Mouse (Mus musculus) right cerebral cortex, postnatal 10 days (tissue): ENCODE measurements around the gene Psd.

Experiments
- DNase-seq, 2 experiments: peaks; one replicate each; pipeline ENCODE4 v3.0.0; 2021; ENCODE audit warnings: low spot score in 2 of 2

The Psd gene

GRCm38 (mm10) chr19:46306751-46307289 is 20.1 kb downstream of the Psd start:
- peak; percentile 28 to 36 for DNase-seq

DNA sequence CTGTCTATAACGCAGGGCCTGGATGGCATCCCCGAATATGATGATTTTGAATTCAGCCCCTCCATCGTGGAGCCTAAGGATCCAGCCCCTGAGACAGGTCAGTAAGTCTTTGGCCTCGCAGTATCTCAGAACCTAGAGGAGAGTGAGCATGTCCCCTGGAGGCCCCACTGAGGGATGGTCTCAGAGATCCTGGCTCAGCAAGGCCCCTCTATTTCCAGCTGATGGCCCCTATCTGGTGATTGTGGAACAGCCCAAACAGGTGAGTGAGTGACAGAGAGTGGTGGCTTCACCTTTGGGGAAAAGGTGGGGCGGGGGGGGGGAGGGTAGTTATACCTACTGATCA is 20.7 kb downstream of the Psd start:
- peak; percentile 18 to 23 for DNase-seq

DNA sequence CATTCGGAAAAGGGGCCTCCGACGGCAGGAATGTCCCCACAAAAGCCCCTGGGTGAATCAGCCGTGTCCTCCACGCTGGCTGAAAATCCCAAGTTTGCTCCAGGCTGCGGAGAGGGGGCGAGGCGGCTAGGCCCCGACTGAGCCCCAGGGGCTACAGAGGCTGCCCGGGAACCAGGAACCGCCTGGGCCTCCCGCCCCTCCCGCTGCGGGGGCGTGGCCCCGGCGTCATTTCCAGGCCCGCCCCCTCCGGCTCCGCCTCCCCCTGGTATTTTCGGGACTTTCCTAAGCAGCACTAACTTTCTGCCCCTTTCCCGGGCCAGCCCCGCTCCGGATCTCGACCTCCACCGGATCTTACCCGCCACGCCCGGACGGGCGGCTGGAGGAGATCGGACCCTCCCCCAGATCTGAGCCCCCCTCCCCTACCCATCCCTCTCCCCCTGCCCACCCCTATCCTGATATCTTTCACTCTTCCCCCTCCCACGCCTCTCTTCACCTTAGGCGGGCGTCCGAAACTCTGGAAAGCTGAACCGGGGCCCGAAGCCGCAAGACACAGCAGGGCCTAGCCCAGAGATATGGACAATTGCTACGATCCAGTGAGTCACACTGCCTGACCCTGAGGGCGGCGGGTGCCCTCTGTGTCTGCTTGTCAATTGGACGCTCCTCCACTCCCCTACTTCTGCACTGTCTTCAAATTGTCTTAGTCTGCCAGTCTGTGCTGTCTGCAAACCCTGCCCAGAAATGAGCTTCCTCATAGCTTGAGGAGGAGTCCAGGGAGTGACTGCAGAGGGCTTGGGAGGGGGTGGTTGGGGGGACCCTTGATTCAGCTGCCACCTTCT is 21.3 kb downstream of the Psd start:
- peak; percentile 77 to 80 for DNase-seq

GRCm38 (mm10) chr19:46304908-46305333 is 22.0 kb downstream of the Psd start:
- peak in 1 of 2 experiments; percentile 38 for DNase-seq

GRCm38 (mm10) chr19:46304216-46304841 is 22.6 kb downstream of the Psd start, which contains the start of gene Nfkb2:
Gene Nfkb2, plus strand, starts transcription at chr19:46304320.
- DNase-seq: peak; percentile 89 to 90

GRCm38 (mm10) chr19:46303251-46304215 is 23.4 kb downstream of the Psd start:
- DNase-seq: peak; percentile 18 to 24

DNA sequence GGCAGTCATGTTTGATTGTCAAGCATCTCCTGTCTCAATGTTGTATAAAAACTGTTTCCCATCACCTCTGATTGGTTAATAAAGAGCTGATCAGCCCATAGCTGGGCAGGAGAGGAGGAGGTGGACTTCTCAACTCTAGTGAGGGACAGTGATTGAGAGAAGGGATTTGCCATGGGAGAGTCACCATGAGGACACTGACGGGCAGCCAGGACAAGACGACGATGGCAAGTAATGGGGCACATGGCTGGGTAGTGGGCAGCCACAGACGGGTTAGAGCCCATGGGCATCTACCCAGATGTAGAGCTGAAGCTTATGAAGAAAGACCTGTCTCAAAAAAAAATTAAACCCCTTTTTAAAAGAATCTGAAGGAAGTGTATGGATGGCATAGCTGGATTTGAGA is 24.4 kb downstream of the Psd start:
- DNase-seq: peak in 1 of 2 experiments; percentile 12

DNA sequence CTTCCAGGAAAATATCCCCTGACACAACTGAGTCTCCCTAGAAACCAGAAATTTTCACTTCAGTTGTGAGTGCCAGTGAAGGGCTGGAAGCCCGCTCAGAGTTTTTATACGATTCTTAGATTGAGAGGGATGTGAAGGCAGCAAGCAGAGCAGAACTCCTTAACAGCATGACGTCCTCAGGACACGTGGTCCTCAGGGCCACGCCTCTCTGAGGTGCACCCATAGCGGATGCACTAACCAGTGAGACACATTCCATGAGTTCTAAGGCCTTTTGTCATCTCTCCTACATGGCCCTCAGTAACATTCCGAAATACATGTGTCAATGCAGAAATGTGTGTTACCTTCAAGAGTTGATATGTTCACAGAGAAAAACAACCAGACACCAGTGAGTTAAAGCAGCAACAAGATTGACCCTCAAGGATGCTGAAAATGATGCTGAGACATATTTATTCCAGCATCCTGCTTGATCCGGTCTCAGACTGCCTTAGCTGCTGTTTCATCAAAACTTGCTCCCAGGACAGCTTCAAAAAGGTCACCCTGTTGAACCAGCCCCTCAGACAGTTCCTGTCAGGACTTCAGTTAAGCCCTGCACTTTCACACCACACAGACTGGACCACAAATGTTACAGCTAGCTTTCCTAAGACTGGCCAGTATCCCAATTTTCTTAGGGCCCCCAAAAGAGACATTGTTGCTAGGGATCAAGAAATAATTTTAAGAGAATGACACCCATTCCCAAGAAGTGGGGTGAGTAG is 26.5 kb downstream of the Psd start:
- peak in 1 of 2 experiments; percentile 15 for DNase-seq

DNA sequence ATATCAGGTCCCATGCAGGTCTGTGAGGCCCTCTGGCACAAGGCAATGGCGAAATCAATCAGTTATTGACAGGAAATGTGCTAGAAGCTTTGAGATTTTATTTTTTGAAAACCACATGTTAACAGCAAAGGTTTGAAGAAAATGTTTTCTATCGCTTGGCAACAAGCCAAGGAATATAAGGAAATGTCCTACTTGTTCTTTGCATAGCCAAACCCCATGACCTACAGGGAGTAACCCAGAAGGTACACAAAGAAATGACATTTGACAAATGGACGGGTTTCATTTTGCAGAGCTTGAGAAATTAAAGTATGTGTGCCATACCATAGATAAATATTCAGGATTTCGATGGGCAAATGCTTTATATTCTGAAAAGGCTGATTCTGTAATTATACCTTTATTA is 30.0 kb downstream of the Psd start:
- no peak for DNase-seq

GRCm38 (mm10) chr19:46290535-46291105 is 36.3 kb downstream of the Psd start:
- no peak for DNase-seq

DNA sequence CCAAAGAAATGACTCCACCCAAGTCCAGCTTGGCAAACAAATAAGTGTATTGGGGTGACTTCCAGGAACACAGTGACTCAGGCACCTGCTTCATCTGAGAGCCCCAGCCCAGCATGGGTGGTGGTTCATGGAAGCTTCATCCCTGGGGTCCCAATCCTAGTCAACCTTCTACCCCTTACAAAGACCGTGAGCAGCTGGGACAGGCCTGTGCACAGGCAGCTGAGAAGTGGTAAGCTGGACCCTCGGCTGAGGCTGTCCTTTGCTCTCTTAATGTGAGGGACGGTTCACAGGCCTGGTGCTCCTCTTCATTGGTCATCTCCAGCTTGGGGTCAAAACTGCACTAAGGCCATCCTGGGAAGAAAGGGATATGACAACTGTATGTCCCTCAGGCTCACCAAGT is 39.4 kb downstream of the Psd start:
- no peak for DNase-seq

GRCm38 (mm10) chr19:46286926-46287325 is 40.0 kb downstream of the Psd start:
- DNase-seq: no peak

DNA sequence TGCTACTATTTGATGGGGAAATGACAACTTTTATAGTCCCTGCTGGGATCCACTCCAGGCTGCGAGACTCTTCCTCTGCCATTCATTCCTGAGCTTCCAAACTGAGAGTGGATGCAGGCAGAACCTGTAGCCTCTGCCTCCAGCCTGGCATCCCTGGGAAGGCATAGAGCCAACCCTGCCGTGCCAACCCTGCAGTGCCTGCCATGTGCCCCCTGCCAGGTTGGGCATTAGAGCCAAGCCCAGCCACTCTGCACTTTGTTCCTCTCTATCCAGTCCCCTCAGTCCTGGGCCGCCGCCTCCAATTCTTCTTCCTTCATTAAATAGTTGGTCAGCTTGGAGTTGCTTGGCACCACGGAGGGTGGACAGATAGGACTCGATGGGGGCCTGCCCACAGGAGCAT is 40.9 kb downstream of the Psd start:
- DNase-seq: peak in 1 of 2 experiments; percentile 50

- no peak for DNase-seq
Observed at GRCm38 (mm10) chr19:46285631-46286030, 41.3 kb downstream of the Psd start.

- DNase-seq: no peak
Observed at GRCm38 (mm10) chr19:46284686-46285085, 42.3 kb downstream of the Psd start.

- no peak for DNase-seq
Observed at GRCm38 (mm10) chr19:46282081-46282849, 44.7 kb downstream of the Psd start.

- no peak for DNase-seq
Observed at GRCm38 (mm10) chr19:46275307-46275706, 51.6 kb downstream of the Psd start.

DNA sequence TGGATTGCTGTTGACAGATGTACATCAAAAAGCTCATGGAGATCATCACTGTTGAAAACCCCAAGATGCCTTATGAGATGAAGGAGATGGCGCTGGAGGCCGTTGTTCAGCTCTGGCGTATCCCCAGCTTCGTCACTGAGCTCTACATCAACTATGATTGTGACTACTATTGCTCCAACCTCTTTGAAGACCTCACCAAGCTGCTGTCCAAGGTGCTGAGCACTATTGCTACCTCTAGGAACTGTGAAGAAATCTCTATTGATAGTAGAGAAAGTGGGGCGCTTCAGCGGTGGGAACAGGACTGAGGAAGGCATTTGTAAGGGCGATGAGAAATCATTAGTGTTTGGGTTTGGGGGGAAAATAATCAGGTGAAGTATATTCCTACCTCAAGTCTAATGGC is 62.2 kb downstream of the Psd start:
- no peak for DNase-seq
